Mouse (Mus musculus): ENCODE measurements around the gene 1700029J07Rik.

DNA sequence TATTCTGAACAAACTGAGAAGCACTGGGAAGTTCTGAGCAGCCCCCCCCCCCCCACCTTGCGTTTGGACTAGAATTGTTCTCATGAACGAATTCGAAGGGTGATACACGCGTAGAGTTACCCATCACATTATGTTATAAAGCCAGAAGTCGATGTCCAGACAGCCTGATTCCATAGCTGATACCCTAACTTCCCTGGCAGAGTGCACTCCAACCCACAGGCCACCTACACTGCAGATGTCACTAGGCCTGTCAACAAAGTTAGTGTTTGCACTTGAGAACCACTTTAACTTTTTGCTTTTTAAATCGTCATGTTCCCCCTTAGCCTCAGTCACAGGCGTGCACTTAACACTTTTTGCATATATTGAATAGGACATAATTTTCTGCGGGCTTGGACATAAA is 38.1 kb downstream of the 1700029J07Rik start:
- TF ChIP-seq CHD2 (IDR thresholded peaks at IDR 0.05; ENCODE audit: low read depth, low read length) (no peak), HCFC1 (IDR thresholded peaks at IDR 0.05; ENCODE audit: borderline replicate concordance, insufficient read depth, low read length) (no peak)

Data from ES-E14 (cell line).